Mouse (Mus musculus): ENCODE results near the gene Igsf3. TPM values are rescaled to one million over a fixed set of nuclear protein-coding genes. Genes with fewer than 3 reads are reported as not detected.

Igsf3 gene
- polyA plus RNA-seq (2014; fragmentation: Illumina TruSeq; extraction: RNeasy Lipid Tissue Mini Kit (QIAGEN cat#74804)), result 15.4 TPM

DNA sequence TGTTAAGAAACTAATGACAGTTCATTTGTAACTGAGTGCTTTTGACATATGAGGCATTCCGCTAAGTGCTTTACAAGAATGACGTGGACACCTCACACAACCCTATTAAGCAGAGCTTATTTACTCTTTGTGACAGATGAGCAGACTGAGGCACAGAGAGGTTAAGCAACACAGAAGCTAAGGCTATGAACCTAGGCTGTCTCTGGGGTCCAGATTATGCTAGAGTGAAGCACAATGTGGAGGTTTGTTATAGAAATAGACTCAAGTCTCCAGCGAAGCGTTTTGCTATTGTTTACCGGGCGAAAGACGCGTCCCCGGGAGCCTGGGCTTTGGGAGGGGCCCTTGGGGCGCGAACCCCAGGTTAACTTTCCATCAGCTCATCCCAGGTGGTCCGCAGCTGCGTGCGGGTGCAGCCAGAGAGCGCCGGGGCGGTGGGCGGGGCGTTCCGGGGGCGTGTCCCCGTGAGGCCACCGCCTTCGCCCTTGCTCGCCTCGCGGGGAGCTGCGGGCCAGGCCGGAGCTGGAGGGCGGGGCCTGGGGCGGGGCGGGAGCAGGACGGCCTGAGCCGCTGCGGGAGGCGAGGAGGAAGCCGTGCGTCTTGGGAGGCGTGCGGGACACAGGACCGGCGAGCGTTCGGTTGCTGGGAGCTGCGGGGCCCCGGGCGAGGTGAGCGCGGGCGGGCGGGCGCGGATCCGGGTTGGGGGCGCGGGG, at the start of gene Igsf3:
TSS of gene Igsf3 (plus strand) at position 546 of the 710 bp plus-strand sequence.

Other genes starting within 250 kb of the Igsf3 start
- not detected for gene Cd2, start 89.1 kb upstream of the Igsf3 start, polyA plus RNA-seq (2014; fragmentation: Illumina TruSeq; extraction: RNeasy Lipid Tissue Mini Kit (QIAGEN cat#74804))
- 85.7 TPM for gene Atp1a1, start 227.6 kb downstream of the Igsf3 start, polyA plus RNA-seq (2014; fragmentation: Illumina TruSeq; extraction: RNeasy Lipid Tissue Mini Kit (QIAGEN cat#74804))